Mouse (Mus musculus): ENCODE results near the gene Megf8.
"Not testable (repeated sequence)": the region's sequence is repeated elsewhere in the genome, so short reads cannot be mapped to it uniquely, and the experiment has no call there.

Megf8 gene

DNA sequence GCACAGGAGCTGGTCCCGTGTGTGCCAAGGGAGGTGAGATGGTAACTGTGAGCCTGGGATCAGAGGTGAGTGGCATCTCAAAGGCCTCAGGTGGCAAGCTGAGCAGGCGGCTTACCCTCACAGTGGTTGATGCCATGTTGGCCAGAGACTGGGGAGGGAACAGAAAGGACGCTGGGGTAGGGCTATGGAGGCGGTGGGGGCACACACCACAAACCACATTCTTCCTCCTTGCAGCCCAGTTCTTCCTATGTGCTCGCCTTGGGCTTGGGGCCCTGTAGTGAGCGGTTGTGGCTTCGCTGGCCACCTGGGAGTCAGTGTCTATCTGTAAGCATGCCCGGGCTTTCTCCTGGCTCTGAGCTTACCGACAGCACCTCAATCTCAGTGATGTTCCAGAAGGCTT, 67.9 kb downstream of the Megf8 start:
- DNase-seq: no peak

DNA sequence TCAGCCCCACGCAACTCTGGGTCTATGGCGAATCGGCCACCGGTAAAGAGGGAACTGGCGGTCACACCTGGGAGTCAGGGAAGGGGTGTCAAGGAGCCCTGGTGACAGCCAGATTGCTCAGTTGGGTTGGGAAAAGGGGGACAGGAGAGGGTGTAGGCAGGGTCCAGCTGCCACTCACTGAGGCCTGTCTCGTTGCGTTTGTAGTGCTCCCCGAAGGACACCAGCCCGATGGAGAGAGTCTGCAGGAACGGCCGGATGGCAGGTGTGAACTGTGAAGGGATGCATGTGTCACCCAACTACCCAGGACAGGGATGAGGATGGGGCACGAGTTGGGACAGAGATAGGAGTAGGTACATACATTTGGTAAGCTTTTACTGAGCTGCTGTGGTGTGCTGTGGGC, 68.3 kb downstream of the Megf8 start:
- DNase-seq: no peak

DNA sequence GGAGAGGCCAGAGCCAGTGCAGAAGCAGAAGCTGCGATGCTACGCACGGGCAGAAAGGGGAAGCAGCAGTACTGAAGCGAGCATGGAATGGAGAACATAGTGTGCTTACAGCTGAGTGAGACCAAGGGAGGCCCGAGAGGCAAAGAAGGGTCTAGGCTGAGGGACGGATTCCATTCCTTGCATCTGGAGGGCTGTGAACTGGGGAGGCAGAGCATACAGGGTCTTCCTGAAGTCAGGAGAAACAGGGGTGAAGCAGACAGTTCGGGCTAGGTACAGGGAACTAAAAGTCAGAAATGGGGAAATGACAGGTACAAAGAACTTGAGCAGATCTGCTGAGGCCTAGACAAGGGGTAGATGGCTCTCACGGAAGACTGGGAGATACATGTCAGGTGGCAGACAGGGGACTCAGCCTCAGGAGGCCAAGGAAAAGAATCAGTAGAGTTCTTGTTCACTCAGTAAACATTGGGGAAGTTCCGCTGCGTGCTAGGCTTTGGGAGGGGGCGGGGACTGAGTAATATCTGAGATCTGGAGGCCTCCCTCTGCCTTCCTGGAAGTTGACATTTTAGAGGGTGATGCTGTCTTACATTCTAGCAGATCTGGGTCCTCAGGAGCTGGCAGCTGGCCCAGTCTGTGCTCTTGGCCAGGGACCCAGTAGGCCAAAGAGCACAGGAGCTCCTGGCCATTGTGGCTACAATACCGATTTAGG, 69.0 kb downstream of the Megf8 start:
- no peak for DNase-seq

DNA sequence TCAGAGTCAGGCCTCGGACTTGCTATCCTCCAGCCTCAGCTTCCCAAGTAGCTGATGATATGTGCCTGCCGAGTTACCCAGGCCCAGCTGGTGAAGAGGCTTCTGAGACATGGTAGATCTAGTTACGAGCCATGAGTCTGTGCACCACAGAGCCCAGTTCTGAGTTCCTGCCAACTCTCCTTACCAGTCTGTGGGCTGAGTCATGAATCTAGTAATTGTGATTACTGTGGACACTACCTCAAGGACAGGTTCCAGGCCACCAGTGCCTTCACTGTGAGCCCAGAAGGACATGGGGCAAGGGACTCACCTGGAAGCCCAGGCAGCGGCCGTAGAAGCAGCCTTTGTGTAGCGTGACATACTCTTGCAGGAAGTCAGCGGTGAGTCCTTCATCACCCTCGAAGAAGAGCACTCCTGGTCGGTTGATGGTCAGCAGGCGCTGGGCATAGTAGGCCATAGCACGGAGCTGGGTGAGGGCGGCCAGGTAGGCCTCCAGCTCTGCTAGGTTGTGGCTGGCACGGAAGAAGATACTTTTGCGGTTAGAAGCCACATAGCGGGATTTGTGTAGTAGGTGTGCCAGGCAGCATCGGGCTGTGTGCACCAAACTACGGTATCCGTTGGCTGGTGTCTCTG, 71.0 kb downstream of the Megf8 start:
- DNase-seq: no peak

DNA sequence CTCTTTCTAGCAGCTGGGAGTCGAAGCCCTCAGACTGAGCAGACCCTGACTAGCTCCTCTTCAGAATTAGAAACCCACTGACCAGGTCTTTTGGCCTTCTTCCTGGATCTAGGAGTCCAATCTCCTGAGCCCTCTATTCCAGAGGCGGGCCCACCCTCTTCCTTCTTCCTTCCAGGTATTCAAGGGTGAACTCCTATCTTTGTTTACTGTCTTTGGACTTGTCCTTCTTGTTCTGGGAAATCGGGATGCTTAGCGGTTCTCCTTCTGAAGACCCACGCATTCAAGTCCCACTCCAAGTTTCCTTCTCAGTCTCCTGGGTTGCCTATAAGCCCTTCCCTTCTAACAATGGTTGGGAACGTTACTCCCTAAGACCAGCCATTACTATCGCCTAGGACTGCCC, 72.0 kb downstream of the Megf8 start:
- no peak for DNase-seq

DNA sequence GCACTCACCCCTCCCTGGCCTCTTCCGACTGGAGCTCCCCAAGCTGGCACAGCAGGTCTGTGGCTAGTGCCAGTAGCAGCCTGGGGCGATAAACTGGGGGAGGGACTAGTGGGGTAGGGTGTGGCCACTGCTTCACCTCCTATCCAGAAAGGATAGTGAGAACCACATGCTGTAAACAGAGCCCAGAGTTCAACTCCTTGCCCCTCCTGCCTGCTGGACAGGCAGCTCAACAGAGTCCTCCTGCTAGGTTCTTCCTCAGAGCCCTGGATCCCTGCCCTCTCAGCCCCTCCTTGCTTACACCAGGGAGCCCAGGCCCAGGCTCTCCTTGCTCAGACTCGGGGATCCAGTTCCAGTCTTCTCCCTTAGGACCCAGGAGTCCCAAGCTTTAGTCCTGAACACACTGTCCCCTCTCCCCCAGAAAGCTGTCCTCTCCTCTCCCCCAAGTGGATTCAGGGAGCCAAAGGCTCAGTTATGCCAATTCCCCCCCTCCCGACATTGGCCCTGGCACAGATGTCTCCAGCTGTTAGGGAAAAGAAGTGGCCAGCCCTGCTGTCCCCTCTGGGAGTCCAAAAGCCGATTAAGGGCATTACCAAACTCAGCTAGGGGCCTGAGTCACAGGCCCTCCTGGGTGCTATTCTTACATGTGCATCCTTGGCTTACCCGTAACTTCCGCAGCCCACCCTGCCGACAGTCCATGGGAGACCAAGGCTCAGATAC, 73.2 kb downstream of the Megf8 start:
- no peak for DNase-seq

DNA sequence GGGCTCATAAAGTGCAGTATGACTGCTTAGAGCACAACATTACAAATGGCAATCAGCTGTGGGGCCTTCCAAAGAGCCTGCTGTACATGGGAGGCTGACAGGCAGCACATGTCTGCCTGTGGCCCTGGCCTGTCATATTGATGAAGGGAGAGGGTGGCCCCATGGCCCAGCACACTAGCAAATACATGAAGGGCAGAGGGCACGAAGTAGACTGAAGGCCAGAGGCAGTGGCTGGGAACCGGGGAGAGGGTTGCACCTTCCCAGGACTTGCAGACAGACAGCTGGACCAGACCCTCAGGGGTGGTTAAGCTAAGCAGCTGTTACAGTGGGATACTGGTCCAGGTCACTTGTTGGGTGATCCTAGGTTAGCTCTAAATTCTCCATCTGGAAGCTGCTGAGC, 74.0 kb downstream of the Megf8 start:
- DNase-seq: no peak

DNA sequence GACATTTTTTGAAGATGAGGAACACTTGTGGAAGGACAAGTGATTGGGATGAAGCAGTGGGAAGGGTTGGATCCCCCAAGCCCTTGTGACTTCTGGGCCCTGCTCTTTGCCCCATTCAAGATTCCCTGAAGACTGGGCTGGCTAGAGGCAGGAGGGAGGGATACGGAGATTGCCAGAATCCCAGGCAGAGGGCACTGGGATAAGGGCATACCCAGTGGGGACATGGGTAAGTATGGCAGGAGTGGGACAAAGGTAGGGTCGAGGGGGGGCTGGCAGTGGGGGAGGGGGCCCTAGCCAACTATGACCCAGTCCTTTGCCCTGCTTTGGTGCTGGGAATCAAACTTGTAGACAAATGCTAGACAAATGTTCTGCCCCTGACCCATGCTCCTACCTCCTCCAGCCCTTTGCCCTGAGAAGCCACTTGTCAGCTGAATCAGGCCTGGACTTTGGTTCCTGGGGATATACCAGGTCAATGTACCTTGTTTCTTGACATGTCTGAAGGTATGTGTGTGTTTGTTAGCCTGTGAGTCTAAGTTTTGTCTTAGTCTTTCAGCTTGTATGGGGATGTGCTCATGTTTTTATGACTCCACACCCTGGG, 75.0 kb downstream of the Megf8 start:
- no peak for DNase-seq

DNA sequence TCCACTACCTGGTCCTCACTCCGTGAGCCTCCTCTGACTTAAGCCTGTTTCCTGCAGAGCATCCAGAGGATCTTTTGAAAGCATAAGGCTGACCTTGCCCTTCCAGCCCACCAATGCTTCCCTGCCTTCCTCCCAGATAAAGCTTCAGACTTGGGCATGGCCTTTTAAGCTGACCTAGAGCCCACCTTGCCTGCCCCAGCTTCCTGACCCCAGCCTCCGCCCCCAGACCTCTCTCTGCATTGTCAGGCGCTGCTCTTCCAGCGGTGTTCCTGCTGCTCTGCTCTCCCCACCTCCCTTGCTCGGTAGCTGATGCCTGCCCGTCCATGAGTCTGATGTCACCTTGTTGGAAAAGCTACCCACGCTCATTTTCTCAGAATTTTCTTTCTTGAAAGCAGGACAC, 75.9 kb downstream of the Megf8 start:
- no peak for DNase-seq

DNA sequence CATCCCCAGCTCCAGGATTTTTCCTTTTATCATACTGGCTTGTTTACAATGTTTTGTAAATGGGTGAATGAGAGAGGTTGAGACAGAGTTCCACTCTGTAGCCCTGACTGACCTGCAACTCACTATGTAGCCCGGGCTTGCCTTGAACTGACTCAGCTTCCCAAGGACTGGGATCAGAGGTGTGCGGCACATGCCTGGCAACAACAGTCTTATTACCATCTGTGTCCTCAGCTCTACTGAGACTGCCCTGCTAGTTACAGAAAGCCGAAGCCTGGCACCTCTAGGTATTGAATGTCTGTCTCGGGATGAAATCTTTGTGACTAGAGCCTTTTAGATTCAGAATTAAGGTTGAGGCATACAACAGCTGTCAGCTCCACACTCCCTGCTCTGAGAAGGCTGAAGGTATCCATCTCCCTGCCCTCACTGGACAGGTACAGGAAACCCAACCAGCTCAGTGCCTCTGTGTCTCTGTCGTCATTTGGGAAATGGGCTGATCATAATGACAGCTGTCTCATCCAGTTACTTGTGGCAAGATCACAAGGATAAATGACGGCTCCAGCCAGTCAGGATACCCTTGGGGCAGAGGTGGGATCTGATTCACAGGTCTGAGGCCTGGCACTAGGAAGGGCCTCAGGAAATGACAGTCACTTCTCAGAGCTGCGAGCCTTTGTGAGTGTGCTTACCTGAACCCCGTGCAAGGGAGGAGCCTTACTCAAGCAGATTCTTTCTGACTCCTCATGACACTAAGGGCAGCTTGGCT, 76.7 kb downstream of the Megf8 start:
- no peak for DNase-seq

DNA sequence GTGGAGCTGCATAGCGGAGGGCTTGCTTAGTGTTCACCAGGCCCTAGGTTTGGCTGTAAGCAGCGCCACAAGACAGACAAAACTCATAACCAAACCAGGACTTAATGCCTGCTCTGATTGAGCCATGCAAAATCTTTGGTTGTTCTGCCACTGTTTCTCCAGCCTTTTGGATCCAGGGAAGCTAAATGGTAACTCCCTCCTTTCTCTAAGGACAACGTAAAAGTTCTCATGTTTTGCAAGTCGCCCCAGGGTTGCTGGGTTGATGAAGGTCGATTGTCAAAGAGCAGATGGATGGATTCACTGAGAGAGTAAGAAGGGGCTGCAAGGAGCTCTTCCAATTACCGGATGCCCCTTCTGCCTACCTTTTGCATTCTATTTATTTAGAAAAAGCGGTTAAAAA, 77.8 kb downstream of the Megf8 start:
- no peak for DNase-seq

DNA sequence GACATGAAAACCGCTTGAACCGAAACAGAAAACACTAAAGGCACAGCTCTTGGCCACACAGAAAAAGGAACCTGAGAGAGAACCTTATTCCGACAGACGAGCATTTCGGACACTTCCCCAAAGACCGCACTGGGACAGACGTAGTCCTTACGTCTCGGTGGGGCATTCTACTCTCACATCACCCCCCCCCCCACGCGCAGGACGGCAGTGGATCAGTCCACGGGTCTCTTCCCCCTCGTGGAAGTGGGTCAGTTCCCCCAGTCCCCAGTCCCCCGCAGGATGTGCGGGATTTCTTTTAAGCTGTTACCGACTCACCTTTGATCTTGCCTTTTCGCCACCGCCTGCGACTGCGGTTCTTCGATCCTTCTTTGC, 78.2 kb downstream of the Megf8 start:
- no peak for DNase-seq

DNA sequence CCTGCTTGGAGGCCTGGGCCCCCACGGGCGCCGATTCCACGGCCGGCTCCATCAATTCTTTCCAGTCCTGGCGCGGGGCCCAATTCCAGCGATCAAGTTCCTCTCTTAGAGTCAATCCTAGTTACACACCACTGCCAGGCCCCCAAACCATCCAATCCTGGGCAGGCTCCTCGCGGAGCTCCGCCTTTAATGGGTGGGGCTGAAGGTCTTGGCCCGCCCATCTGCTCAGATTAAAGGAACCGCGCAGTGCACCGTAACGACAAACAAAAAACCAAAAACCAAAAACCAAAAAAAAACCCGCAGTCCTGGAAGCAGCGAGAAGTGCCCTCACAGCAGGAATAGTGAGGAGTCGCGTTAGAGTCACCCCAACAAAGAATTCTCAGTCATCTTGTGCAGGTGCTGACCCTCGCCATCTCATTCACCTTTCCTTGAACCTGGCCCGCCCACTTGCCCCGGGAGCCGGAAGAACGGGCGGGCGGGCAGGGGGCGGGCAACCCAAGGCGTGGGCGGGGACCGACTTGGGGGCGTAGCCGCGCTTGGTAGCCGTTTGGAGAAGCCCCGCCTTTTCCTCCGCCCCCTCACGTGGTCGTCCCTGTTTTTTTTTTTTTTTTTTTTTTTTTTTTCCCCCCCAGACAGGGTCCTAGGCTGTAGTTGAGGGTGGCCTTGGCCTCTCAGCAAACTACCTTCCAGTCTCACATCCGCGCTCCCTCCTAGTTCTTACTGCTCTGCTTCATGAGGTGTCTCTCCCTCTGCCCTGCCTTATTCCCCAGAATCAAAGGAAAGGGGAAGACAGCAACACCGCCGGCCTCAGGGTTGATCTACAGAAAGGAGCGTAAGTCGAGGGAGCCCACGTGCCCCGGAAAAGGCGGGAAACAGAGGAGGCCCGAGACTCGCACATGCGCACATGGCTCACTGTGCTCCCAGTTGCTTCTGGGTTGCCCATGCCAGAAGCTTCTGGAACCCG, 78.9 kb downstream of the Megf8 start:
- DNase-seq: peak; percentile 94

DNA sequence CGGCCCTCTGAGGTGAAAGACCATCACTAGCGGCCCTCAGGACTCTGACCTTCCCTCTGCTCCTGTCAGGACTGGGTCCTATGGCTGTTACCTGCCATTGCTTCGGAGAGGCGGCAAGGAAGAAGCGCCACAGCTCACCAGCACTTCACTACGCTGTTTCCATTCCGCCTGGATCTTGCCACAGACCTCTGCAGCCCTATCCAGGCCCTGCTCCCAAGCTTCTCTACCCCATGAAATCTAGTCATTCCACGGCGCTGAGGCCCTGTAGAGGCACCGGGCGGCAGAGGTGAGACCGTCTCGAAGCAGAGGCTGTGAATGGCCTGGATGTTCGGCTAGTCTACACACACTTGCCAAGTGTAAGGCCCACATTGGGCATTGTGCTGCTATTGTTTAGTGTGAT, 79.7 kb downstream of the Megf8 start:
- no peak for DNase-seq

DNA sequence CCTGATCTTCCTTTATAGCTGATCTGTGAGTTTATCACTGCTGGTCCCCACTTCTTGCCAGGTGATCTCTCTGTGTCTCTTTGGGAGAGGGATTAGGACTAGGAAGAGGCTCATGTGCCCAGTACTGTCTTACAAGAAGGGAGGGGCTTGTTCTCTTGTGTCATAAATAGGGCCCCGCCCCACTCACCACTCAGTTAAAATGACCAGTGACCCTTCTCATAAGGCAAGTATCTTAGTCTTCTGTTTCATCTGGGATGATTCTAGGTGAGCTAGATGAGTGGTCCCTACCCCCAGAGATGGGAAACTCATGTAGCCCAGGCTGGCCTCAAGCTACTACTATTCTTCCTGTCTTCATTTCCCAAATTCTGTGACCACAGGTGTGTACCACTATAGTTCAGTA, 81.6 kb downstream of the Megf8 start, which contains the start of gene Lipe:
Gene Lipe, minus strand, starts transcription at position 101 of the 400 bp plus-strand sequence.
- DNase-seq: no peak

DNA sequence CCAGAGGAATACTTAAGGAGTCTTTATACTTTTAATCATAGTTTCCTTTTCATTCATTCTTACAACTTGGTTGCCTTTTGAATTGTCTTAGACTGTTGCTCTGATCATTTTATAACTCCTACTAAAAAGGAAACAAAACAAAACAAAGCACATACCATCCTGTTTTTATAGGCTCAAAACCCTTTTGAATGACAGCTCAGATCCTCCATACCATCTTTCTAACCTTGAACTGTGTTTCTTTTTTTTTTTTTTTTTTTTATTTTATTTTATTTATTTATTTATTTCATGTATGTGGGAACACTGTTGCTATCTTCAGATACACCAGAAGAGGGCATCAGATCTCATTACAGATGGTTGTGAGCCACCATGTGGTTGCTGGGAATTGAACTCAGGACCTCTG, 82.1 kb downstream of the Megf8 start:
- DNase-seq: not testable (repeated sequence)

DNA sequence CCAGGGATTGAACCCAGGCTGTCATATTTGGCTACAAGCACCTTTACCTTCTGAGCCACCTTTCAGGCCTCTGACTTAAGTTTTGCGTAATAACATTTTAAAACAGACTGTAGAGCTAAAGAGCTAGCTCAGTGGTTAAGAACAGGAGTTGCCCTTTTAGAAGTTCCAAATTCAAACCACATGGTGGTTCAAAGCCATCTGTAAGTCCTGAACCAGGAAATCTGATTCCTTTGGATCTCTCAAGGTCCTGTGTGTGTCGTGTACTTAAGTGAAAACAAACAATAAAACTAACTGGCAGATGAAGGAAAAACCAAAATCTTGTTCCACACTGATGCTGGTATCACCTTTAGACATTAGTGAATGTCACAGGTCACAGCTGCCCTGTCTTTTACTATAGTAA, 84.6 kb downstream of the Megf8 start:
- DNase-seq: no peak

DNA sequence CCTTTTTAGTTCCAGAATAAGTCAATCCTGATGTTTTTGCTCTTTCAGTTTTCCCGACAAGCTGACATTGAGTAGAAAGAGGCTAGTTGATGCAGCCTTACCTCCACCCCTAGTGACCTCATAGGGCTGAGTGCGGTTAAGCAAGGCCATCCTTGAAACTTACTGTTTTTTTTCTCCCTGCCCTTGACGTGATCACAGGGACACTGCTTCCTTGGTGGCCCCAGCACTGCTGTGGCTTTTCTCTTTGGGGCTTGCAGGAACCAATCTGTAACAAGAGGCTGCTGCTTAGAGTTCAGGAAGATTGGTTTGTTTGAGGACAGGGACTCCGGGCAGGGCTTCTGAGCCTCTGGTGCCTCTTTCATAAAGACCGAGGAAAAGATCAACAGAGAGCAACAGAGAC, 85.0 kb downstream of the Megf8 start:
- no peak for DNase-seq

DNA sequence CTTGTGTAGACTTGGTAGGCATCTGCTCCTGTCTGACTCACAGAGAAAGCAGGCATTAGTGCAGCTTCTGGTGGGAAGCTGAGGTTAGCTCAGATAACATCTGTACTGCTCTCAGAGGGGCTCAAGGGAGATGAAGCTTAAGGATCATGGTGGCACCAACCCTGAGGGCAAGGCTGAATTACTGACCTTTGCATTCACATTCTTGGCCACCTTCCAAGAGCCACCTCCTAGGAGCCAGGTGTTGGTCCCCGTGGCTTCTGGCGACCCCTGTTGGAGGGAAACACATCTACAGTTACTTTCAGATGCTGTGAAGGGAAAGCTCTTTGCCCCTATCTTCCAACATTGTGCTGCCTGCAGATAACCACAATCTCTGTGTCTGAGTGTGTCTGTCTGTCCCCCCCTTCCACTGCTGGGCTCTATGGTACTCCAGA, 85.7 kb downstream of the Megf8 start:
- DNase-seq: no peak

DNA sequence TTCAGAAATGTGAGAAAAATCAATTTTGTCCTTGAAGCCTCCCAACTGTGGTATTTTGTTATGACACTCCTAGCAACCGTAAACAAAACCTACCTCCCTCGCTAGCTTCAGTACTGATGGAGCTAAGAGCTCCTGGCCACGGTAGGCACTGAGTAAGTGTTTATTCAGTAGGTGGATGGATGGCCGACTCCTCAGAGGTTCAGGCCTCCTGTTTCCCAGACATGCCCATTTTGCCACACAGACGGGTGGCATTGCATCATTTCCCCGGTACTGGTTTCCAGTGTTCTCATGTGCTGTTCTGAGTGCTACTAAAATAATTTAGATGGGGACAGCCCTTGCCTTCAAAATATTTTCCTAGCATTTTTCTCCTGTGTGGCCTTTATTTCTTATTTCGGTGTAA, 89.5 kb downstream of the Megf8 start:
- DNase-seq: no peak

DNA sequence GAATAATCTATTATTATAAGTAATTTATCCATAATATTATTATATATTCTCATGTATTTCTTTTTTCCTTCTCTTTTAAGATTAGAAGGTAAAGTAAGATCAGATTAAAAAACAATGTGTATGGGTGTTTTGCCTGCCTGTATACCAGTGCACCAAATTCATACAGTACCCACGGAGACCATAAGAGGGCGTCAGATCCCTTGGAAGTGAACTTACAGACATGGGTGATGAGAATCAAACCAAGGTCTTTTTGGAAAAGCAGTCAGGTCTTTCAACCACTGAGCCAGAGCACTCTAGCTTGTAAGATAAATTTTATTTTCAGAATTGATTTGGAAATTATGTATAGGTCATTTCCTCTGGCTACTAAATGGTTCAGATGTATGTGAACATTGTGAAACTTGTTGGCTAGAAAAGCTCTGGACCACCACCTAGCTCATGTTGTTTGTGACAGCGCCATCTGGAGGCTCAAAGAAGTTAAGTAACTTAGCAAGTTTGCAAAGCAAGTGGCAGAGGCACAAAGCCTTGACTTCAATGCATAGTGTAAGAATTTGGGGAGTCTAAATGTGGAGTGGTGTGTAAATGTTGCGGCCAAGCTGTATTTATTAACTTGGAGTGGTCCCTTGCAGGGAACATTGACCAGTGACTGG, 92.3 kb downstream of the Megf8 start:
- DNase-seq: no peak

All from right cerebral cortex, postnatal 25 days (tissue).